Mouse (Mus musculus): ENCODE measurements around the gene Hsf5. TPM values are rescaled to one million over a fixed set of nuclear protein-coding genes. Genes with fewer than 3 reads are reported as not detected.

Gene Hsf5
- polyA plus RNA-seq (2014; fragmentation: Illumina TruSeq; extraction: RNeasy Lipid Tissue Mini Kit (QIAGEN cat#74804); ENCODE audit: low read depth, low replicate concordance), result not detected

DNA sequence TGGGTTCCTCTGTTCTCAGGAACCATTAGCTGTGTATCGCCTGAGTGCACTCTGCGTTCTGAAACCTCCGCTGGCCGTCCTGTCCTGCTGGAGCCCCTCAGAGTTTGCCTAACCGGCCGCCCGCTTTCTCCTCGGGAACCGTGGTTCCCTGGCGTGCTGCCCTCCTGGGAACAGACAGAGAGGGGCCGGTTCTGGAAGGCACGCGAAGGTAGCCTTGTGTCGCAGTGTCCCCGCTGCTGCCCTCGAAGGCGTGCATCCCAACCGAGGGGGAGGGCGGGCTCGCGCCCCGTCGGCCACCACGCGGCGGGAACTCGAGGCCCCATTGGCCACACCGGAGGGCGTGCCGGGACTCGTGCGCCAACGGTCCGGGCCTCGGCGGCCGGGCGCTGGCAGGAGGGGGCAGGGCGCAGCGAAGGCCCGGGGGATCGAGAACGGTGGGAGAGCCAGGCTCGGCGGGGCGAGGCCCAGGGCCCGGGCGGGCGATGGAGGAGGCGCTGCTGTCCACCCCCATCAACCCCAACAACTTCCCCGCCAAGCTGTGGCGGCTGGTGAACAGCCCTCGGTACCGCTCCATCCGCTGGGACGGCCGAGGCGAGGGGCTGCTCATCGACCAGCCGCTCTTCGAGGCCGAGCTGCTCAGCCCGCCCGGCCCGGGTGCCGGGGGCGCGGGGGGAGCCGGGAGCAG is at the start of gene Hsf5:
TSS of gene Hsf5 (plus strand) at position 375 of the 685 bp plus-strand sequence.

DNA sequence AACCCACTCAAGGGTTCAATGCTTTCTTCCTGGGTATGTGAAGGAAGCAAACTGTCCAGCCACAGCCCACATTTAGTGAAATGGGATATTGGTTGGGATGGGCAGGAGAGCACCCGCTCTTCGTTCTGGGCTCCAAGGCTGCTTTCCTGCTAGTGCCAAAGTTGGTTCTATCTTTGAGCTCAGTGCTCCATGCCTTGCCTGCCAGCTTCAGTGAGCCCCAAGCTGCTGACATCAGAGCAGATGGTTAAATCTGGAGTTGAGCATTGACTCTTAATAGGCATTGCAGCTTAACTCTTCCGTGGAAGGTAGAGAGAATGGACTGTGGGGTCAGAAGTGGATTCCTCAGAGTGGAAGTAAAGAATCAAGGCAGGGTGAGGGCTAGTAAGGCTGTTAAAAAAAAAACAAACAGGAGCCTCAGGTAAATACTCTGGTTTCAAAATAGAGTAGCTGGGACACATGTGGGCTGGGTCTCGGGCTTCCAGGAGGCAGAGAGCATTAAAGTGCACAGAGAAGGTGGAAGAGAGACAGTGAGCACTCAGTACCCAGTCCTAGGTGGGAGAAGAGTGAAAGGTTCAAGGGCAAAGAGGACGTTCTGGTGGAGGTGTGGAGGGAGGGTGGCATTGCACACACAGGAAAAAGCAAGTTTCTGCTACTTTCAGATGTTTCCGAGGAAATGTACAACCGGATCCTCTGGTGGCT is 48.6 kb upstream of the Hsf5 start, which contains the start of gene Sept4:
TSS of gene Sept4 (plus strand) at position 649 of the 699 bp plus-strand sequence.

DNA sequence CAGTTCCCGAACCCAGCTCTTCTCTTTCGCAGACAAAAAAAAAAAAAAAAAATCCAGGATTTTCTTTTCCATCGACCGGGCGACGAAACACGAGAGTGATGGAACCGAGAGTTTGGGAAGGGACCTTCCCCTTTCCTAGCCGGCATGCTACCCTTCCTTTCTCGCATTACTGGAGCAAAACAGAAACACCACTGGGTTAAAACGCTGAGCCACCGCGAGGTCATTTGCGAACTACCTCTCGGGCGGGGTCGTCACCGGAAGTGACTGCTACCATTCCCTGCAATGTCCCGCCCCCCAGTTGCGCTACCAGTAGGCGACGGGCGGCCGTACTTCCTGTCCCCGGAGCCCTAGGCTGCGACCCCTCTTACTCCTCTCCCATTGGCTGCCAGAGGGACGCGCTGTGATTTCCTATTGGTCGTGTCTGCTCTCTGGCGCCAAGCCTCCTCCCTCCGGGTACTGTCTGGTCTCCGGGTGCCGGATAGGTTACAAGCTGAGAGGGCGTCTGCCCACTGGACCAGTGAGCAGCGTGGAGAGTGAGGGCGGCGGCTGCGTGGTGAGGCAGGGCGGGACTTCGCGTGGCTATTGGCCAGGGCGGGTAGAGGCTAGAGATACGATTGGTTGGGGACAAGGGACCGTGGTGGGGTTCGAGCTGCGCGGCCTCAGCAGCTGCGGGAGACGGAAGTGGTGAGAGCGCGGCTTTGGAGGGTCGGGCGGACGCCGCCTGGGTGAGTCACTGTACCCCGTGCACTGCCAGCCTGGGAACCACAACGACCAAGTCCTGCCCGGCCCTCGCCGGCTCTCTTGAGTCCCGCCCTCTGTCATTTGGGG is 25.2 kb upstream of the Hsf5 start, which contains the start of gene Mtmr4:
TSS of gene Mtmr4 (plus strand) at position 637 of the 828 bp plus-strand sequence.

DNA sequence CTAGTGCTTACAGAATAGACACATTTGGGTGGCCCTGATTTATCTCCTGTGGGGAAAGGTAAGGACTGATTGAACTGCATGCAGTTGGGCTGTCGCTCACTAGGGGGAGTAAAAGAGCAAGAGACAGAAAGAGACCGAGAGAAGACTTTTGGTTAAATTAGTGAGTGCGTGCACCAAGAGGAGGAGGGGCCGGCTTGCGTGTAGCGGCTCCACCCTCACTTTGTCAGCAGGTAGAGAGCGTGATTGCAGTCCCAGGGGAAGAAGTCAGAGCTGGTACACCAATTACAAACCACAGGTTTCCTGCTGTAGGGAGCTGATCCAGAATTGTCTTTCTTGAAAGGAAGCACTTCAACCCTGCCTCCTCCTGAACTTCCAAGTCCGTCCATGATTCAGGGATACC is 45.4 kb downstream of the Hsf5 start, which contains the start of gene Rnf43:
TSS of gene Rnf43 (plus strand) at position 316 of the 400 bp plus-strand sequence.

Other genes with a start within 250 kb of the Hsf5 start
- gene Rad51c, start 212.2 kb upstream of the Hsf5 start, polyA plus RNA-seq (2014; fragmentation: Illumina TruSeq; extraction: RNeasy Lipid Tissue Mini Kit (QIAGEN cat#74804); ENCODE audit: low read depth, low replicate concordance), result 3.4 TPM
- gene Tex14, start 212.1 kb upstream of the Hsf5 start, polyA plus RNA-seq (2014; fragmentation: Illumina TruSeq; extraction: RNeasy Lipid Tissue Mini Kit (QIAGEN cat#74804); ENCODE audit: low read depth, low replicate concordance), result 0.69 TPM
- not detected for gene Gm11492, start 50.5 kb upstream of the Hsf5 start, polyA plus RNA-seq (2014; fragmentation: Illumina TruSeq; extraction: RNeasy Lipid Tissue Mini Kit (QIAGEN cat#74804); ENCODE audit: low read depth, low replicate concordance)
- 10.8 TPM for gene Sept4, start 48.3 kb upstream of the Hsf5 start, polyA plus RNA-seq (2014; fragmentation: Illumina TruSeq; extraction: RNeasy Lipid Tissue Mini Kit (QIAGEN cat#74804); ENCODE audit: low read depth, low replicate concordance)
- 33.6 TPM for gene Mtmr4, start 25.0 kb upstream of the Hsf5 start, polyA plus RNA-seq (2014; fragmentation: Illumina TruSeq; extraction: RNeasy Lipid Tissue Mini Kit (QIAGEN cat#74804); ENCODE audit: low read depth, low replicate concordance)
- 4.7 TPM for gene Rnf43, start 45.6 kb downstream of the Hsf5 start, polyA plus RNA-seq (2014; fragmentation: Illumina TruSeq; extraction: RNeasy Lipid Tissue Mini Kit (QIAGEN cat#74804); ENCODE audit: low read depth, low replicate concordance)
- gene Supt4a, start 120.4 kb downstream of the Hsf5 start, polyA plus RNA-seq (2014; fragmentation: Illumina TruSeq; extraction: RNeasy Lipid Tissue Mini Kit (QIAGEN cat#74804); ENCODE audit: low read depth, low replicate concordance), result 22.1 TPM
- gene Tspoap1, start 143.4 kb downstream of the Hsf5 start, polyA plus RNA-seq (2014; fragmentation: Illumina TruSeq; extraction: RNeasy Lipid Tissue Mini Kit (QIAGEN cat#74804); ENCODE audit: low read depth, low replicate concordance), result 0.65 TPM
- gene Mpo, start 176.4 kb downstream of the Hsf5 start, polyA plus RNA-seq (2014; fragmentation: Illumina TruSeq; extraction: RNeasy Lipid Tissue Mini Kit (QIAGEN cat#74804); ENCODE audit: low read depth, low replicate concordance), result not detected
- not detected for gene Lpo, start 211.1 kb downstream of the Hsf5 start, polyA plus RNA-seq (2014; fragmentation: Illumina TruSeq; extraction: RNeasy Lipid Tissue Mini Kit (QIAGEN cat#74804); ENCODE audit: low read depth, low replicate concordance)
- gene Mks1, start 236.1 kb downstream of the Hsf5 start, polyA plus RNA-seq (2014; fragmentation: Illumina TruSeq; extraction: RNeasy Lipid Tissue Mini Kit (QIAGEN cat#74804); ENCODE audit: low read depth, low replicate concordance), result 1.5 TPM

Data from kidney, adult 10 weeks (tissue).